Mouse (Mus musculus) embryonic fibroblast, embryonic 13.5 days (primary cell): ENCODE data around the gene Rabgap1l.
A peak's percentile ranks its signal among the peaks of the same experiment; 100 is the strongest.

ENCODE experiments used
- CTCF ChIP-seq: IDR thresholded peaks from 2 replicates; pipeline ENCODE4 v1.5.1; 2011; ENCODE audit warnings: mild to moderate bottlenecking, control low read depth, low read length, moderate library complexity, borderline replicate concordance; ENCODE audit not compliant: insufficient read depth
- POLR2A ChIP-seq: IDR thresholded peaks from 2 replicates; pipeline ENCODE4 v1.6.1; 2011; ENCODE audit warnings: low read depth, mild to moderate bottlenecking, control low read depth, low read length, moderate library complexity

DNA sequence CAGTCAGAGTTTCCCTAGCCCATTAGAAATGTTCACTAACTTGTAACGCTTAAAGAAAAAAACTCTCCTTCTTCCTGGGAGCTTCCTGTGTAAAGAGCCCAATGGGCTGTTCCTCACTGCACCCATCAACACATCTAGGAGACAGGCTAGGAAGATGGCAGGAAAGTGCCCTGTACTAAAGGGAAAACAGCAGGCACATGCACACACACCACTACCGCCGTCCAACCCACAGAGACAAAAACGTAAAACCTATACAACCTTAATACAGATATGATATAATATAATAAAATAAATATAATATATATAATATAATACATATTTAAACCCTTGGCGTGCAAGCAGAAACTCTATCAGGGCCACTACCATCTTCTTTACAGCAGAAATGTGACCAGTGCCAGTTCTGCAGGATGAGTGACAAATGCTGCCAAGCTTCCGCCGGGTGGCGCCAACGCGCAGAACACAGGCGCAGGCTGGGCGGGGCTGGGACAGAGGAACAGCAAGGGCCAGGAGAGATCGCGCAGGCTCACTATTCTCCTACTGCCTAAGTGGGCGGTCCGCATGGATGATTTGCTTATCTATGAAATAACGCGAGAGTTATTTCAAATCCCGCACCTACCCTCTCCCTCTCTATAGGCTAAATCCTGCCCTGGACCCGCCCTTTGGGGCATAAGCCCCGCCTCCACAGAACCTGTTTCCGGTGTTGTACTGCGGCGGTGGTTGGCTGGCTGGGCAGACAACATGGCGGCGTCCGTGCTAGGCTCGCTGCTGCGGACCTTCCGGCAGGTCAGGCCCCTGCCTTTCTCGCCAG, 598.3 kb downstream of the Rabgap1l start, which contains the start of gene Mrps14:
- TF ChIP-seq CTCF, result peak; percentile 94
- TF ChIP-seq POLR2A, result peak; percentile 88
